Mouse (Mus musculus) lung, embryonic 14.5 days (tissue): ENCODE results near the gene Slc29a1. TPM values are rescaled to one million over a fixed set of nuclear protein-coding genes. Genes with fewer than 3 reads are reported as not detected.
"Not testable (repeated sequence)": the region's sequence is repeated elsewhere in the genome, so short reads cannot be mapped to it uniquely, and the experiment has no call there.

Source experiments
- ATAC-seq: fragments of 200-750 bp; cut with Nextera tagmentation; 2 replicates; pipeline ENCODE4 v1.8.0; 2017; ENCODE audit warnings: mild to moderate bottlenecking, moderate TSS enrichment, moderate library complexity; ENCODE audit not compliant: insufficient read depth
- DNase-seq: peaks from one replicate; pipeline ENCODE4 v3.0.0-alpha.2; 2015
- H3K27ac ChIP-seq: fragments of 300-500 bp; sonication (generic); 2 replicates; pipeline ENCODE4 v1.5.1; 2014; ENCODE audit warnings: low read depth, mild to moderate bottlenecking, moderate library complexity
- H3K27me3 ChIP-seq: fragments of 300-500 bp; sonication (generic); 2 replicates; pipeline ENCODE4 v1.6.1; 2014; ENCODE audit warnings: low read length, control low read depth; ENCODE audit not compliant: insufficient read depth
- H3K36me3 ChIP-seq: fragments of 300-500 bp; sonication (generic); 2 replicates; pipeline ENCODE4 v1.6.1; 2014; ENCODE audit warnings: control low read depth; ENCODE audit not compliant: insufficient read depth
- H3K4me1 ChIP-seq: fragments of 300-500 bp; sonication (generic); 2 replicates; pipeline ENCODE4 v1.6.1; 2014; ENCODE audit warnings: antibody characterized with exemption, control low read depth; ENCODE audit not compliant: insufficient read depth
- H3K4me2 ChIP-seq: fragments of 300-500 bp; sonication (generic); 2 replicates; pipeline ENCODE4 v1.6.1; 2014; ENCODE audit warnings: mild to moderate bottlenecking
- H3K4me3 ChIP-seq: fragments of 300-500 bp; sonication (generic); 2 replicates; pipeline ENCODE4 v1.5.1; 2014; ENCODE audit warnings: low read depth, low read length
- H3K9ac ChIP-seq: fragments of 300-500 bp; sonication (generic); 2 replicates; pipeline ENCODE4 v1.6.1; 2014
- H3K9me3 ChIP-seq: fragments of 300-500 bp; sonication (generic); 2 replicates; pipeline ENCODE4 v1.6.1; 2016; ENCODE audit warnings: low read depth, low read length, control low read depth
- CTCF ChIP-seq: IDR thresholded peaks from 2 replicates; pipeline ENCODE4 v1.5.1; 2016; ENCODE audit warnings: antibody characterized with exemption, low read depth
- WGBS: fragments of 180-500 bp; shearing (Covaris S2); extraction: QIAGEN DNeasy Blood & Tissue Kit; methylation state at CpG from one replicate; pipeline ENCODE4 v1.1.7; 2014; 5-methylcytosine and 5-hydroxymethylcytosine counted together
- polyA plus RNA-seq: library from polyadenylated mRNA; unstranded; fragments of >200 nt; fragmentation: Nextera tagmentation; extraction: Ambion mirVana; gene quantifications from 2 replicates; pipeline ENCODE4 v1.2.1, GENCODE M21; 2014

Gene Slc29a1
- polyA plus RNA-seq, 1 experiment from 2014 or later, result 75.4 TPM

- H3K9me3 ChIP-seq, result no peaks in the 10 kb centered on the region
- ATAC-seq (no peak), DNase-seq (no peak)
- no peak for TF ChIP-seq CTCF
- no peaks in the 10 kb centered on the region for H3K27me3 ChIP-seq
- no peak overlapping the region for H3K27ac ChIP-seq
- no peak overlapping the region; the same call in 1 of the 2 replicates for H3K4me2 ChIP-seq
- 54% methylated on average over 3 of the region's 3 CpGs for WGBS
- H3K4me1 ChIP-seq, result peaks cover 19% of the 10 kb centered on the region
- no peaks in the 10 kb centered on the region for H3K36me3 ChIP-seq
- no peak overlapping the region for H3K4me3 ChIP-seq
- no peak overlapping the region for H3K9ac ChIP-seq
These were observed 31.6 kb upstream of the Slc29a1 start for GRCm38 (mm10) chr17:45630992-45631391.

GRCm38 (mm10) chr17:45629861-45630694 lies 30.7 kb upstream of the Slc29a1 start:
- 3% methylated on average over 34 of the region's 34 CpGs for WGBS

GRCm38 (mm10) chr17:45628885-45629855 lies 29.8 kb upstream of the Slc29a1 start:
- peak overlapping the region; percentile 64 for H3K27ac ChIP-seq
- H3K9me3 ChIP-seq, result no peaks in the 10 kb centered on the region
- ATAC-seq (peak; percentile 84), DNase-seq (peak; percentile 89)
- peak overlapping the region; percentile 36; the same call in 1 of the 2 replicates for H3K4me3 ChIP-seq
- no peaks in the 10 kb centered on the region for H3K27me3 ChIP-seq
- 35% methylated on average over 13 of the region's 13 CpGs for WGBS
- TF ChIP-seq CTCF, result no peak
- H3K36me3 ChIP-seq, result no peaks in the 10 kb centered on the region
- H3K4me2 ChIP-seq, result peak overlapping the region; percentile 77
- H3K9ac ChIP-seq, result no peak overlapping the region
- peaks cover 19% of the 10 kb centered on the region for H3K4me1 ChIP-seq

More at GRCm38 (mm10) chr17:45629861-45630694, 30.7 kb upstream of the Slc29a1 start:
- Histone ChIP-seq H3K4me1 (peaks cover 19% of the 10 kb centered on the region), H3K4me2 (peak overlapping the region; percentile 77), H3K36me3 (no peaks in the 10 kb centered on the region), H3K27me3 (no peaks in the 10 kb centered on the region), H3K9me3 (no peaks in the 10 kb centered on the region), H3K4me3 (peak overlapping the region; percentile 36), H3K9ac (peak overlapping the region; percentile 40), H3K27ac (peak overlapping the region; percentile 64)
- ATAC-seq, result peak; percentile 63
- DNase-seq, result peak; percentile 89
- peak; percentile 70 for TF ChIP-seq CTCF

- no peak for ATAC-seq
- Histone ChIP-seq H3K27me3 (no peaks in the 10 kb centered on the region), H3K4me2 (no peak overlapping the region), H3K4me3 (no peak overlapping the region), H3K9ac (no peak overlapping the region), H3K36me3 (no peaks in the 10 kb centered on the region), H3K9me3 (no peaks in the 10 kb centered on the region), H3K4me1 (peaks cover 19% of the 10 kb centered on the region), H3K27ac (peak overlapping the region; percentile 5; the same call in 1 of the 2 replicates)
- no peak for TF ChIP-seq CTCF
- 37% methylated on average over 3 of the region's 3 CpGs for WGBS
- DNase-seq, result peak; percentile 40
These were observed 28.8 kb upstream of the Slc29a1 start for GRCm38 (mm10) chr17:45628160-45628559.

- Histone ChIP-seq H3K27ac (no peak overlapping the region), H3K27me3 (no peaks in the 10 kb centered on the region), H3K4me1 (peaks cover 19% of the 10 kb centered on the region), H3K9ac (peak overlapping the region; percentile 30; the same call in 1 of the 2 replicates), H3K4me3 (no peak overlapping the region), H3K36me3 (no peaks in the 10 kb centered on the region), H3K9me3 (no peaks in the 10 kb centered on the region), H3K4me2 (peak overlapping the region; percentile 45)
- peak; percentile 91 for TF ChIP-seq CTCF
- DNase-seq (peak; percentile 97), ATAC-seq (no peak)
- 22% methylated on average over 15 of the region's 15 CpGs for WGBS
These were observed 27.2 kb upstream of the Slc29a1 start for GRCm38 (mm10) chr17:45626577-45627134.

- not testable (repeated sequence) for H3K36me3 ChIP-seq, H3K4me1 ChIP-seq, DNase-seq, H3K9me3 ChIP-seq, H3K27me3 ChIP-seq, H3K27ac ChIP-seq, H3K4me3 ChIP-seq, H3K9ac ChIP-seq, H3K4me2 ChIP-seq, ATAC-seq
- 85% methylated on average over 8 of the region's 8 CpGs for WGBS
These were observed 24.0 kb upstream of the Slc29a1 start for GRCm38 (mm10) chr17:45623425-45623824.
